Mouse (Mus musculus) limb, embryonic 14.5 days (tissue): ENCODE measurements at regions not wholly inside any gene's neighbourhood (a gene's known extent, or its start where the extent isn't known, plus 50 kb on each side); places are given as distances from the start of the nearest gene placed in this dataset.

Source experiments
- ATAC-seq: fragments of 200-750 bp; cut with Nextera tagmentation; 2 replicates; pipeline ENCODE4 v1.8.0; 2017; ENCODE audit warnings: low read depth, moderate number of reproducible peaks, moderate TSS enrichment; ENCODE audit not compliant: low FRiP score
- DNase-seq: peaks from one replicate; pipeline ENCODE4 v3.0.0-alpha.2; 2015; ENCODE audit warnings: low spot score
- H3K27ac ChIP-seq: fragments of 300-500 bp; sonication (generic); replicated peaks from 2 replicates; pipeline ENCODE4 v1.5.1; 2014; ENCODE audit warnings: low read depth, mild to moderate bottlenecking, low read length, moderate library complexity, mixed read lengths
- H3K27me3 ChIP-seq: fragments of 300-500 bp; sonication (generic); 2 replicates; pipeline ENCODE4 v1.6.1; 2014; ENCODE audit warnings: low read length, mixed read lengths; ENCODE audit not compliant: control insufficient read depth, insufficient read depth
- H3K36me3 ChIP-seq: fragments of 300-500 bp; sonication (generic); 2 replicates; pipeline ENCODE4 v1.6.1; 2014; ENCODE audit warnings: mild to moderate bottlenecking, low read length, moderate library complexity, mixed read lengths; ENCODE audit not compliant: control insufficient read depth, insufficient read depth
- H3K4me1 ChIP-seq: fragments of 300-500 bp; sonication (generic); 2 replicates; pipeline ENCODE4 v1.6.1; 2014; ENCODE audit warnings: antibody characterized with exemption, low read length, mixed read lengths; ENCODE audit not compliant: control insufficient read depth, insufficient read depth
- H3K4me2 ChIP-seq: fragments of 300-500 bp; sonication (generic); replicated peaks from 2 replicates; pipeline ENCODE4 v1.6.1; 2014; ENCODE audit warnings: low read depth, mild to moderate bottlenecking, low read length, moderate library complexity; ENCODE audit not compliant: severe bottlenecking
- H3K4me3 ChIP-seq: fragments of 300-500 bp; sonication (generic); replicated peaks from 2 replicates; pipeline ENCODE4 v1.5.1; 2014; ENCODE audit warnings: low read length
- H3K9ac ChIP-seq: fragments of 300-500 bp; sonication (generic); 2 replicates; pipeline ENCODE4 v1.6.1; 2014; ENCODE audit warnings: mild to moderate bottlenecking, low read depth, low read length, moderate library complexity; ENCODE audit not compliant: severe bottlenecking
- H3K9me3 ChIP-seq: fragments of 300-500 bp; sonication (generic); 2 replicates; pipeline ENCODE4 v1.6.1; 2016; ENCODE audit warnings: low read length; ENCODE audit not compliant: control insufficient read depth
- POLR2A ChIP-seq: fragments of 200-500 bp; IDR thresholded peaks from 2 replicates; pipeline ENCODE4 v1.8.0; 2012; ENCODE audit warnings: inconsistent platforms, mild to moderate bottlenecking, moderate library complexity, borderline replicate concordance; ENCODE audit not compliant: insufficient read depth, insufficient read length; ENCODE audit errors: extremely low read depth
- WGBS: fragments of 180-500 bp; shearing (Covaris S2); extraction: QIAGEN DNeasy Blood & Tissue Kit; methylation state at CpG from one replicate; pipeline ENCODE4 v1.1.7; 2014; 5-methylcytosine and 5-hydroxymethylcytosine counted together

- no peak for ATAC-seq
- 64% methylated on average over 5 of the region's 5 CpGs for whole genome bisulfite sequencing
Observed at GRCm38 (mm10) chr10:21785785-21786184, 96.2 kb upstream of the Sgk1 start.

GRCm38 (mm10) chr10:21789847-21790530 is 92.0 kb upstream of the Sgk1 start:
- ATAC-seq, result no peak
- no peak overlapping the region for H3K4me3 ChIP-seq
- no peaks in the 10 kb centered on the region for H3K36me3 ChIP-seq
- H3K27me3 ChIP-seq, result no peaks in the 10 kb centered on the region
- no peak overlapping the region for H3K4me2 ChIP-seq
- no peak for DNase-seq
- H3K9me3 ChIP-seq, result no peaks in the 10 kb centered on the region
- no peak overlapping the region for H3K9ac ChIP-seq
- no peak overlapping the region for H3K27ac ChIP-seq
- TF ChIP-seq POLR2A, result no peak
- 37% methylated on average over 17 of the region's 17 CpGs for WGBS
- H3K4me1 ChIP-seq, result 0 out of 2 replicates have a peak, but pooled peaks cover 6% of the 10 kb centered on the region

More at GRCm38 (mm10) chr10:21785785-21786184, 96.2 kb upstream of the Sgk1 start:
- Histone ChIP-seq H3K36me3 (no peaks in the 10 kb centered on the region), H3K4me3 (no peak overlapping the region), H3K27me3 (no peaks in the 10 kb centered on the region), H3K9ac (no peak overlapping the region), H3K4me1 (no peaks in the 10 kb centered on the region), H3K4me2 (no peak overlapping the region), H3K9me3 (no peaks in the 10 kb centered on the region), H3K27ac (no peak overlapping the region)
- no peak for DNase-seq
- TF ChIP-seq POLR2A, result no peak

- WGBS, result 75% methylated on average over 3 of the region's 3 CpGs
- Histone ChIP-seq H3K4me3 (no peak overlapping the region), H3K27ac (no peak overlapping the region), H3K4me2 (no peak overlapping the region), H3K36me3 (no peaks in the 10 kb centered on the region), H3K9ac (no peak overlapping the region), H3K9me3 (no peaks in the 10 kb centered on the region), H3K4me1 (0 out of 2 replicates have a peak, but pooled peaks cover 6% of the 10 kb centered on the region), H3K27me3 (no peaks in the 10 kb centered on the region)
- DNase-seq, result no peak
- no peak for TF ChIP-seq POLR2A
- ATAC-seq, result no peak
Observed at GRCm38 (mm10) chr10:21790991-21791390, 91.0 kb upstream of the Sgk1 start.

- H3K9ac ChIP-seq, result no peak overlapping the region
- no peak overlapping the region for H3K4me2 ChIP-seq
- no peaks in the 10 kb centered on the region for H3K27me3 ChIP-seq
- no peaks in the 10 kb centered on the region for H3K9me3 ChIP-seq
- H3K27ac ChIP-seq, result no peak overlapping the region
- 0 out of 2 replicates have a peak, but pooled peaks cover 6% of the 10 kb centered on the region for H3K4me1 ChIP-seq
- TF ChIP-seq POLR2A, result no peak
- H3K4me3 ChIP-seq, result no peak overlapping the region
- ATAC-seq, result no peak
- no peak for DNase-seq
- H3K36me3 ChIP-seq, result no peaks in the 10 kb centered on the region
- 44% methylated on average over 10 of the region's 10 CpGs for WGBS
Observed at GRCm38 (mm10) chr10:21792431-21792830, 89.6 kb upstream of the Sgk1 start.

- TF ChIP-seq POLR2A, result no peak
- Histone ChIP-seq H3K4me3 (no peak overlapping the region), H3K4me1 (0 out of 2 replicates have a peak, but pooled peaks cover 6% of the 10 kb centered on the region), H3K27me3 (no peaks in the 10 kb centered on the region), H3K9me3 (no peaks in the 10 kb centered on the region), H3K36me3 (no peaks in the 10 kb centered on the region), H3K4me2 (no peak overlapping the region), H3K27ac (no peak overlapping the region), H3K9ac (no peak overlapping the region)
- WGBS, result 80% methylated on average over 11 of the region's 11 CpGs
- ATAC-seq, result no peak
- DNase-seq, result no peak
Observed at GRCm38 (mm10) chr10:21793641-21794040, 88.3 kb upstream of the Sgk1 start.

GRCm38 (mm10) chr10:21796386-21796785 is 85.6 kb upstream of the Sgk1 start:
- no peaks in the 10 kb centered on the region for H3K27me3 ChIP-seq
- TF ChIP-seq POLR2A, result no peak
- 94% methylated on average over 4 of the region's 4 CpGs for WGBS
- H3K9me3 ChIP-seq, result no peaks in the 10 kb centered on the region
- no peak overlapping the region for H3K27ac ChIP-seq
- H3K9ac ChIP-seq, result no peak overlapping the region
- no peak overlapping the region for H3K4me3 ChIP-seq
- no peak for DNase-seq
- no peak for ATAC-seq
- 0 out of 2 replicates have a peak, but pooled peaks cover 5% of the 10 kb centered on the region for H3K4me1 ChIP-seq
- H3K4me2 ChIP-seq, result no peak overlapping the region
- H3K36me3 ChIP-seq, result no peaks in the 10 kb centered on the region
